In the genomic region with DNA sequence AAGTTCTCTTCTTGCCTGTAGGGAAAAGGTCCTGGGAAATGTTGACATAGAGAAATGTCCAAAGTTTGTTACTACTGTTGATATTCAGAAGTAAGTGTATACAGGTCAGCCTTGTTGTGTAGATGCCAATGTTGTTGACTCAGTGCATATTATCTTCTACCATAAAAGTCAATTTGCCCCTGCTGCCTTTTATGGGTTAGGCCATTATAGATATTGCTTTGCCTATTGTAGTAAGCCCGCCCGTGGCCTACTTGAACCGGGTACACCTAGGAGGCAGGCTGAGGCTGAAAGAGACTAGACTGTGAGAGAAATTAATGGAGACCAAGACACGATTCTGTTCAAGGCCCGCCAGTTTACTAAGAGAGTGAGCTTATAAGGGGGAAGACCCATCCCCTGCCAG, we compare ENCODE assay signal across 18 mouse cellular contexts.
"Had no signal": no experiment of that assay in that cellular context is flagged by ENCODE, and none has a peak within 500 bp of the region (broad histone marks: within the 10 kb centered on the region; RNA-seq: fewer than 3 reads in every experiment).

No protein-coding gene starts in this region.

- H3K4me3 ChIP-seq: left cerebral cortex, adult 2 months; lung, embryonic 15.5 days; megakaryocyte, embryonic 14.5 days; midbrain, embryonic 10.5 days; midbrain, embryonic 13.5 days; neural tube, embryonic 13.5 days had no signal

- H3K9ac ChIP-seq: liver, embryonic 14.5 days; lung, embryonic 15.5 days; midbrain, embryonic 13.5 days; neural tube, embryonic 13.5 days had no signal

- H3K4me1 ChIP-seq: lung, embryonic 15.5 days; megakaryocyte, embryonic 14.5 days; midbrain, embryonic 10.5 days; midbrain, embryonic 13.5 days; neural tube, embryonic 13.5 days had no signal

- H3K27me3 ChIP-seq: lung, embryonic 15.5 days; megakaryocyte, embryonic 14.5 days; midbrain, embryonic 13.5 days; neural tube, embryonic 13.5 days had no signal

- H3K4me2 ChIP-seq: liver, embryonic 11.5 days; lung, embryonic 15.5 days; midbrain, embryonic 13.5 days; neural tube, embryonic 13.5 days had no signal

- H3K36me3 ChIP-seq: lung, embryonic 15.5 days; midbrain, embryonic 10.5 days; midbrain, embryonic 13.5 days; neural tube, embryonic 13.5 days had no signal

- DNase-seq: kidney, adult 2 months; kidney, postnatal 10 days; kidney, postnatal 36 days; layer of hippocampus, postnatal 36 days; lung, adult 18-20 months; lung, postnatal 10 days; lung, postnatal 36 days; thymus, adult 2 months; thymus, postnatal 14 days; thymus, postnatal 4 days had no signal

- H3K27ac ChIP-seq: left cerebral cortex, adult 2 months; liver, embryonic 14.5 days; lung, embryonic 15.5 days; midbrain, embryonic 10.5 days; midbrain, embryonic 13.5 days; neural tube, embryonic 13.5 days had no signal
